Mouse (Mus musculus) testis, postnatal 14 days (tissue): ENCODE measurements around the gene Mafg.
"Not testable (repeated sequence)": the region's sequence is repeated elsewhere in the genome, so short reads cannot be mapped to it uniquely, and the experiment has no call there.

ENCODE experiments used
- DNase-seq: peaks from one replicate; pipeline ENCODE4 v3.0.0; 2021; ENCODE audit warnings: low spot score

Gene Mafg

DNA sequence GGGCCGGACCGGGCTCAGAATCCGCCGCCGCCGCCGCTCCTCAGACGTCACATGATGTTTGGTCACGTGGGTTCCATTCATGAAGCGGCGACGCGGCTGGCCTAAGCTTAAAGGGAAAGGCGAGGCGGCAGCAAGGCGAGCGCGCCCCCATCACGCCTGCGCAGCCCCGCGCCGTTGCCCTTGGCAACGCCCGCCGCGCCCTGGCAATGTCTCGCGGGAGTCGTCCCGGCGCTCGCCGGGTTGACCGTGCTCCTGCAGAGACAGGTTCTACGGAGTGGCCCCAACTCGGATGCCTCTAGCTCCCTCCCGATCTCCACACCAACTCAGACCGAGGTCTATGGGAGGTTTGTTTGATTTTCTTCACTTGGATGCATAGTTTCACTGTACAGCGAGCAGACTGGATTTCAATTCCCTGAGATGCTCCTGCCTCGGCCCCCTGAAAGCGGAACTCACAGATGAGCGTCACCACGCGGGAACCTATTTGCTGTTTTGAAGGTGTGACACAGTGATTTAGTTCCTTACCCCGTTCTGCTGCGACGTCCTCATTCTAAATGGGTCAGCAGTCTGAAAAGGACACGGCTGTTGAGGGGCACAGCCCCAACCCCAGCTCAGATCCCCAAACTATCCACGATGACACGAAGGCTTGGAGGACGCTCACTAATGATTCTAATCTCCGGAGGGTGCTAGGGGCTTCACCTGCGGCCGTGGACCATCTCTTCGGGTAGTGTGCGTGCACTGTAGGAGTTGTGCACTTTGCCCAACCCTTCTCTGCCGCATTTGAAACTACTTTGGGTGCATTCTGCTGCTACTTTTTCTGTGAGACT lies at the start of gene Mafg:
TSS of gene Mafg (minus strand) at position 81 of the 824 bp plus-strand sequence.
- peak; percentile 93 for DNase-seq

DNA sequence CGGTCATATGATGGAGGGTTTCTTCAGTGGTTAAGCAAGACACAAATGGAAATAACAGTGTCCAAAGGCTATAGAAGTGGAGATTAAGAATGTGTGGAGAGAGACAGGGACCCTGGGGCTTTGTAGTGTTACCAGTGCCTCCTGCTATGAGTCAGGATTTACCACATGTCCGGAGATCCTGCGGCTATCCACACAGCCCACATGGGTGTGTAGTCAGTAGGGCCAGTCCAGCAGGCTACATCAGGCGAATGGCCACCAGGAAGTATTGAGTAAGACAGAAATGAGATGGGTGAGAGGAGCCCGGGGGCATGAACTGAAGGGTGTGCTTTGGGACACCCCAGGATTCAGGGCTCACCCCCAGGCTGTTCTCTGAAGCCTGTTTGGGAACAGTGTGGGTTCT lies 49.3 kb upstream of the Mafg start:
- no peak for DNase-seq

DNA sequence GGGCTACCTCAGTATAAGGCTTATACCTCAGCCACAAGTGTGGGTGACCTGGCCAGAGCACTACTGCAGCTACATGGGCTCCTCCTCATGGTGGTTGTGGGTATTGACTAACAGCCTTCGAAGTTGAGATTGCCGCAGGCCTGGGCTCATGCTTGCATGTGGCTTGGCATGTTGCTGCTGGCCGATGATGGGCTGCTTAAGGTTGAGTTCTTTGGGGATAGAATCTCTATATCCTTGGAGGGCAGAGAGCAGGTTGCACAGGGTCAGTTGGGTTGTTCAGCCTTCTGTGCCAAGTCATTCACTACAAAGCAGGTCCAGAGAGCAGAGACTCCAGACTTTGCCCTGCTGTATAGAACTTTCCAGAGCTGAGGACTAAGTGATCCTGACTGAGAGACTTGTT lies 46.5 kb upstream of the Mafg start:
- DNase-seq: no peak

DNA sequence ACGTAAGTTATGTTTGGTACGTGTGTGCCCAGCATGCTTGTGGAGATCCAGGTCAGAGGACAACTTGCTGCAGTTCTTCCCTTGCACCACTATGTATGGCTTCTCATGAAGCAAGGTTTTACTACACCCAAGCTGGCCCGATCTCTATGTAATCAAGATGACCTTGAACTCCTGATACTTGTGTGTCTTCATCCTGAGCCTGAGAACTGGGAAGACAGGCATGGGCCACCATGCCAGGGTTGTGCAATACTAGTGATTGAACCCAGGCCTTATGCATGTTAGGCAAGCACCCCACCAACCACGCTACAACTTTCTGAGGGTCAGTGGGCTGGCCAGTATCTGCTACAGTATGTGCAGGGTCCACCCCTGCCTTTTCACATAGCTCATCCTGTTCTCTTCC lies 43.6 kb upstream of the Mafg start:
- no peak for DNase-seq

DNA sequence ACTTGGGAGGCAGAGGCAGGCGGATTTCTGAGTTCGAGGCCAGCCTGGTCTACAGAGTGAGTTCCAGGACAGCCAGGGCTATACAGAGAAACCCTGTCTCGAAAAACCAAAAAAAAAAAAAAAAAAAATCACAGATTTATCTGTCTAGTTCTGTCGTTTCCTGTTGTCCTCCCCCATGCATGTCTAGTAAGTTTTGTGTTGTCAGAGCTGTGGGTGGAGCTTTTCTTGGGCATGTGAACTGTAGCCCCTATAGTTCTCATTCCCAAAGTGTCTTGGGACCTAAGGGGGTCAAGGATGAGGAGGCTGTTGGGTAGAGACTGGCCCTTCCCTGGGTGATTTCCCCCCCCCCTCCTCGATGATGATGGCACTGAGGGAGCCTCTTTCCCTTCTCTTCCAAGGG lies 42.5 kb upstream of the Mafg start:
- not testable (repeated sequence) for DNase-seq

DNA sequence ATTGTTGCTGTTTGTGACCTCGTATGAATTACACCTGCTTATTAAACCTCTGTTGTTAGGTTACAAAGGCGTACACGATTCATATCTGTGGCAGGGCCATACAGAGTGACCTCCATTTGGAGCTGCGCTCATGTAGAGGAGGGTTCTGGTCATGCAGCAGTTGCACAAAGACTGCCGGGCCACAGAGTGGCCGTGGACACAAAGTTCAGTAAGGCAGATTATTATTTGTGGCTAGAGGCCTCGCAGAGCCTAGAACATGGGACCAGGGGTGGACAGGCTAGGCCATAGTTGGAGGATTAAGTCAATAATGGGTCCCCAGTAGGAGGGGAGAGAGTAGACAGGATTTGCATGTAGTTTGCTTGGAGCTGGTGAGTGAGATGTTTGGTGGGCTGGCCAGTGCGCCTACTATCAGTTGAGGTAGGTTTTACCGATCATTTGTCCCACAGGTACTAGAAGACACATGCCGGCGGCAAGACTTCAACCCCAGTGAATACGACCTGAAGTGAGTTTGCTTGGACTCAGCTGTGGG lies 40.3 kb upstream of the Mafg start:
- no peak for DNase-seq

DNA sequence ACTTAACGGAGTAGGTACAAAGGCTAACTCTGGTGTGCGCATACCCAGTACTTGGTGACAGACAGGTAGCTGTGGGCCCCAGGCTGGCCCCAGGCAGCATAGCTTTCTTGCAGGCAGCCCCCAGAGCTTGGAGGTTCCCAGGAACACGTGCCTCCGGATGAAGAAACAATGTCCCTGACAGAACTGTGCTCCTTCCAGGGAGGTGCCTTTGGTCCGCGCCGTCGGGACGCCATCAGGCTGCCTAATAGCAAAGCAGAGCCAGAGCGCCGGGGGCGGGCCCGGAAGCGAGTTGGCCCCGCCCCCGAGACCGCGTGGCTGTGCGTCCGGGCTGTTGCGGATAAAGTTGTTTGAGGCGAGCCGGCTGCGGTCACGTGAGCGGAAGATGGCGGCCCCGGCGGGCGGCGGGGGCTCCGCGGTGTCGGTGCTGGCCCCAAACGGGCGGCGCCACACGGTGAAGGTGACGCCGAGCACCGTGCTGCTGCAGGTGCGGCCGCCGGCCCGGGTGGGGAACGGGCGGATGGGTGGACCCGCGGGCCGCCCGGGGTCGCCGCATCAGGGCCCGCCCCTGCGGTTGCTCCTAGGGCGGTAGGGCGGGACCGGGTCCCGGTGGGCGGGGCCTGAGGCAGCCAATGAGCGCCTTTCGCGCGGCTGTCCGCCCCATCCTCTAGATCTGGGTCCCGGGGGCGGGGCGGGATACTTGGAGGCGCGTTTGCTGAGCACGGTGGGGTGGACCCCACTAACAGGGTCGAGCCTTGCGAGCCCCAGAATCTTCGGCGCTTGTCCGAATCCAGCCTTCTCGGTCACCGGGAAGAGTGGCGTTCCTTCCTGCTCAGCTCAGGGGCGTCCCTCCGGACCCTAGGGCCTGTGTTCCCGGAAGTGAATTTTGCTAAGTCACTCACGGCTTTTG lies 39.5 kb upstream of the Mafg start, which contains the start of gene Aspscr1:
TSS of gene Aspscr1 (plus strand) at position 287 of the 907 bp plus-strand sequence.
- peak; percentile 95 for DNase-seq

DNA sequence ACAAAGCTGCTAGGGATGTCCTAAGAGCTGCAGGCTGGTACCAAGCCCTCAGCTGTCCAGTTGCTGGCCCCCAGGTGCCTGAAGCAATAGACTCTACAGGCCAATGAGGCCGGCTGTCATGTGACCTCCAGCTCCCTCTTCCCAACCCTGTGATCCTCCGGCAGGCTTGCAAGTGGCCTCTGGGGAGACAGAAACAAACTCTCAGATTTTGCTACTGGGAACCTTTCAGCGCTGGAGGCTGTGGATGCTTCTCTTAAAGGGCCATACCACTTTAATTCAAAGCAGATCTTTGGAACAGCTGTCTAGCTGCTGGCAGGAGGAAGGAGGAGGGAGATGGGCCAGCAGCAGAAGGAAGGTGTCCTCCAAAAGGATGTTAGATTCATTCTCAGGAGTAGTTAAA lies 33.2 kb upstream of the Mafg start:
- DNase-seq: no peak

DNA sequence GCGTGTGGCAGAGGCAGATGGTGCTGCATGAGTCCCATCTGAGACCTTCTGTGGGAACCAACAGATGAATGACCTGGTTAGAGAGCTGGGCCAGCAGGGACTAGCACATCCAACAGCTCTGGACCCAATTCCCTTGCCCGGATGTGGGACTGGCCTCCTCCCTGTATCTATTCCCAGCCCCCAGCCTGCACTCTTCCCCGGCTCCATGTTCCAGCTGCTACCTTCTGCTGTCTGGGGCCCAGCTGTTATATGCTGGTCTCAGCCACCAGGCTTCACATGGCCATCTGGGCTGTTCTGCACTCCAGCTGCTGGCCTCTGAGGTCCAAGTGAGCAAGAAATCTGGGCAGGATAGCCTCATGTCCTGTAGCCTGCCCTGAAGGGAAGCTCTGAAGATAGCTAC lies 32.0 kb upstream of the Mafg start:
- no peak for DNase-seq

DNA sequence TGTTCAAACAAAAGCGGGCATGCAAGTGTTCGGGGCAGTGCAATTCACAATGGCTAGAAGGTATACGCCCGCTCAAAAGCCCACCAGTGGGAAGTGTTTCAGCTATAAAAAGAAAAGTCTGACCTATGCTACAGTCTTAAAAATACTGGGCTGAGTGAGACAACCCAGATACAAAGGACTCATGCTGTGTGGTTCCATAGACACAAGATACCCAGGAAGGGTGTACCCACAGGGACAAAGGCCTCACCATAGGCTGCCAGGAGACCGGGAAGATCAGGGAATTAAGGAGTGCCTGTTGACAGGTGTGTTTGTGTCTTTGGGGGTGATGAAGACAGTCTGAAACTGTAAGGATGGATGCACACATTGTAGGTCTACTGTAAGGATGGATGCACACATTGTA lies 30.3 kb upstream of the Mafg start:
- no peak for DNase-seq

DNA sequence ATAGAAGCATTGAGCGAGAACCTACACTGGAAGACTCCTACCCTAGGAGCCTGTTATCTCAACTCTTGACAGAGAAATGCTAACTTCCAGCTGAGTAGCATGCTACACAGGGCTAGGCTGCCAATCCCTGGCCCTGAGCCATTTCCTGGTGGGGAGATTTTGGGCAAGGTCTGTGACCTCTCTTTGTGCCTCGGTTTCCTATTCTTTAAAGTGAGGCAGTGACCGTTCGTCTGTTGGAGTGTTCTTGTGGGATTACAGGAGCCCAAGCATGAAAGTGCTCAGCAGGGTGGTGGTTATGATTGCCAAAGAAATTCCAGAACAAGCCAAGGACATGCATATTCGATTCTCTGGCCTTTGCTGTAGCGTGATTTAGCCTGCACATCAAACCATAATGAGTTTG lies 29.4 kb upstream of the Mafg start:
- DNase-seq: no peak

DNA sequence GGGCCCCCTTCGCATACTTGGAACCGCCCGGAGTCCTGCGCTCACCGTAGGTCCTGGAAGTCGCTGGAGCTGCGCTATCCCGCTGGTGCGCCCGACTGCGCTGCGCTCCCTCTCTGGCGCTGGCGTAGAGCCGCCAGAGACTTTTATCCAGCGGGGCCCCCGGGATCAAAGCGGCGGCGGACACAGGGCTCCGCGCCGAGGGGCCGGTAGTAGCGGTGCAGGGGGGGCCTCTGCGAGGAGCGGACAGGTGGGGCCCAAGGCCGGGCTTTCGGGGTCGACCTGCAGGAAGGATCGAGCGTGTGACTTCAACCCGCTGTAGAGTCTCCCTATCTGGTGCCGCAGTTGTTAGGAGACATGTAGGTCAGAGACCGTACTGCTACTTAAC lies 27.7 kb upstream of the Mafg start, which contains the start of gene Notum:
TSS of gene Notum (minus strand) at position 100 of the 385 bp plus-strand sequence.
- no peak for DNase-seq

DNA sequence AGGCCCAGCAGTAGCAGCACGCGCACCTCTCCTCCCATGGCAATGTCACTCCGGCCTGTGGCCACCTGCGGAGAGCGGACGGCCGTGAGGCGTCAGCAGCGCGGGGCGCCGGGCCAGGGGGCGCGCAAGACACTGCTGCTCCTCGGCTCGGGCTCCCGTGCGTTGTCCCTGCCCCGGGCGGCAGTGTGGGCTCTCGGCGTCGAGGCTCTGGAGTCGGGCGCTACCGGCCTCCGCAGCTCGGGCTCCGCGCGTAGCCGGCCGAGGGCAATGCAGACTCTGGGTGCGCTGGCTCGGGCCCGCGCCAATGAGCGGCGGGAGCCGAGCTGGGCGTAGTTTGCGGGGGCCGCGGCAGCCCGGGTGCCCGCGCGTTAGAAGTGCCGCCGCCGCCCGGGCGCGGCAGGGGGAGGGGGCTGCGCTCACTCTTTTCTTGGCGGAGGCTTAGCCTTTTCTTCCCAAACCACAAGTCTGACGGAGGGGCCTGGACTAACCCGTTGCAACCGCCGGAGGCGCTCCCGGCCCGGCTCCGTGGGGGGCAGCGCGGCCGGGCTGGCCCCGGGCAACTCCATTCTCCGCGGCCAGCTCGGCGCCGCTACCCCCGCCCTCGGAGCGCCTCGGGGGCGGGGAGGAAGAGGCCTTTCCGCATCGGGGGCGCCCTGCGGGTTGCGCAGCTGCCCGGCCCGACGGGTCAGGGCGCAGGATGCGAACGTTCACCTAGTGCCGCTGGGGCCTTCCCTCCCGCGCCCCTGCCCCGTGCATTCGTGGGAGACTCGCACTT lies 27.1 kb upstream of the Mafg start:
- no peak for DNase-seq

DNA sequence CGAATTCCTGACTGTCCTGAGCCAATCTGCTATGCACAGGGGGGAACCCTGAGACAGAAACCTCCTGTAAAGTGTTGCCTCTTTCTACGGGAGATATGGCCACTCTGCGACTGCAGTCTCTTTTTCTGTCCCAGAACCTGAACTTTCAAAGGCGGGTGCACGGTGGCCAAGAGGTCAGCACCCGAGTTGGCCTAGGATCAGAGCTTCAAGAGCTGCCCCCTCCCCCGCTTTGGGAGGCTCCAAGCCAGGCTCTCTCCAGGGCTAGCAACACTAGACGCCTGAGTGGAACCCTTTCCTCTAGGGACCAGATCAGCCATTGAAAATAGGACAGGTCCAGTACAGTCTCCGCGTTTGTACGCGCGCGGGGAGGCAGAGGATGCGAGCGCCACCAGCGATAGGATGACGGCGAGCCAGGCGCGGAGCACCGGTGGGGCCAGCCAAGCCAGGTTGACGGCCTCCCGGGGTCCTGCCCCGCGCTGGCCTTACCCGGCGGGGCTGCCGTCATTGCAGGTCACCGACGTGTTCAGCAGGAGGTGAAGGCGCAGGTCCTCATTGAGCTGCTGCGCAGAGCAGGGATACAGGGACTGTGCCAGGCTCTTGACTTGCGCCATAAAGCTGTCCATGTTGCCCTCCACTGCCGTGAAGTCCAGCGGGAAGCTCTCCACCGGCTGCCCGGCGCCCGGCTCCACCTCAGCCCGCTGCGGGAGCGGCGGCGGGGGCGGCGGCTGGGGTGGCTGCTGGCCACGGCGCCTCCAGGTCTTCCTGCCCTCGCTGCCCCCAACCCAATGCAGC lies 26.3 kb upstream of the Mafg start:
- no peak for DNase-seq

DNA sequence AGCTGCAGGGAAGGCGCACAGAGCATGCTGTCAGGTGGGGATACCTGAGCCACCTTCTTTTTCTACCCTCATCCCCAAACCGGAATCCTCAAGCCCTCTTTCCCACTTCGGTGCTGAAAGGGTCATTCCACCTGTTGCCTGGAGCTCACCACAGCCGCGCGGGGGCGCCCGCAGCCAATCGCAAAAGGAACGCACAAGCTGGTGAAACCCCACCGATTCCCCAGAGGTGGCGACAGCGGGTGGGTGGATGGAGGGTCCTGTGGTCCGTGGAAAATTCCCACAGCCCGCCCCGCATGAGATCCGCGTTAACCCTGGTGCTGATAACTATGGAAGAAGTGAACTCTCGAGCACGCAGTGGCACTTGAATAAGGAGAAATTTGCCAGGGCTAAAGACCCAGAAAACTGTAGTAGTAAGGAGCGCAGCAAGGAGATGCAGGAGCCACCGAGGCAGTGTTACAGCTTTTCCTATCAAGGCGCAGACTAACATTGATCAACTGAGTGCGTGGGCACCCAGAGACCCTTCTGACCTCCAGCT lies 25.5 kb upstream of the Mafg start:
- DNase-seq: peak; percentile 64

DNA sequence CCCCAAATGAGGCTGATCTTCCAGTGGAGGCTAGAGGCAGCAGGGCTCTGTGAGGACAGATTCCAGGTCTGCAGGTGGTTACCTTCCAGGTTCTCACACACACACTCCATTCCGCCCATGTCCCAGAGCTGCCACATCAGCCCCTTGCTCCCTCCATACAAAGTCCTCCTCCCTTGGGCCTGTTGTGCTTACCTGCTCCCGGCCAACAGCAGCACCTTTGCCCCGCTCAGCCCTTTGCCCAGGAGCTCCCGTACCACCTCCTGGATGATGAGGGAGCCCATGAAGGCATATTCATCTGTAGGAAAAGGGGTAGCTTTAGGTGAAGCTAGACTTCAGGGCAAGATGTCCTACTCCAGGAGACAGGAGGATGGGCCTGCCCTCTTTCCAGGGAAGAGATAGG lies 23.9 kb upstream of the Mafg start:
- no peak for DNase-seq

DNA sequence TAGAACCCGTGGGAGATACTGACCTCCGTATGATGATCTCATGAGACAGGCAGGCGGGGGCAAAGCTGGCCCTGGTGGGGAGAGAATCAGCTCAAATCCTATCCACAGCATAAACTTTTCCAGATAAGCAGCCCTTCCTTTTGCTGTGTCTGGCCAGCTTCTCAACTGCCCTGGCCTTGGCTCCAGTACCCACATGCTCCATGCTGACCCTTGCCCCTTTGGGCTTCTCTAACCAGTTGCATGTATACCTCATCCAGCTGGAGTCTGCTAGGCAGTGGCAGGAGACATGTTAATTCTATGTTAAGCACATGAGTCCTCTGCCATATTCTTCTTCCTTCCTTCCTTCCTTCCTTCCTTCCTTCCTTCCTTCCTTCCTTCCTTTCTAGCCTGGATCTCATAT lies 21.3 kb upstream of the Mafg start:
- DNase-seq: no peak

DNA sequence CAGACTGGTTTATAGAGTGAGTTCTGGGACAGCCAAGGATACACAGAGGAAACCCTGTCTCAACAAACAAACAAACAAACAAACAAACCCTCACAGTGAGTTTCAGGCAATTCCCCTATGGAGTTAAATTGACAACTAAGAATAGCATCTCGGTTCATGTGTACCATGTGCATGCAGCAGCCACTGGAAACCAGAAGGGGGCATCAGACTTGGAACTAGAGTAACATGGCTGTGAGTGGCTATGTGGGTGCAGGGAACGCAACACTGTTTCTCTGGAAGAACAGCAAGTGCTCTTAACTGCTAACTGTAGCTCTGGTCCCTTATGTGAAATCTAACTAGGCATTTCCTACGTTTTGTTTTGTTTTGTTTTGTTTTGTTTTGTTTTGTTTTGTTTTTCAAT lies 18.5 kb upstream of the Mafg start:
- peak; percentile 54 for DNase-seq

DNA sequence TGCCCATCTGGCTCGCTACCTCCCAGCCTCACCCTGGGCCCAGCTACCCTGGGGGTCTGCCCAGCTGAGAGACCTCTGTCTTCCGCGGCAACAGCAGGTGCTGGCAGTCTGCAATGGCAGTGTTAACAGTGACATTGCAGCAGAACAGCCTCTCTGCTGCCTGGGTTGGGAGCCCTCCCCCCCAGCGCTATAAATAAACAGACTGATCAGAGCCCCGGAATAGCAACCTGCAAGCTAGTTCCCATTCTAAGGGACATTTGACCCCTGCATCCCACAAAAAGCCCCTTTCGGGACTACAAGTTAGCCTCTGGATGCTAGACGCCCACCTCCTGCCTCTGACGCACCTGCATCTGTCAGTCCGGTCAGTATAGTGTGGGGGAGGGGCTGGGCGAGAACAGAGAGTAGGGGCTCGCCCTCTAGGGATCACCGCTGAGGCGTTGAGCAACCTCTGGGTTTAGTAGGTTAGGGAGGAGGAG lies 14.6 kb upstream of the Mafg start, which contains the start of gene Myadml2:
TSS of gene Myadml2 (minus strand) at position 158 of the 476 bp plus-strand sequence.
- DNase-seq: peak; percentile 84

DNA sequence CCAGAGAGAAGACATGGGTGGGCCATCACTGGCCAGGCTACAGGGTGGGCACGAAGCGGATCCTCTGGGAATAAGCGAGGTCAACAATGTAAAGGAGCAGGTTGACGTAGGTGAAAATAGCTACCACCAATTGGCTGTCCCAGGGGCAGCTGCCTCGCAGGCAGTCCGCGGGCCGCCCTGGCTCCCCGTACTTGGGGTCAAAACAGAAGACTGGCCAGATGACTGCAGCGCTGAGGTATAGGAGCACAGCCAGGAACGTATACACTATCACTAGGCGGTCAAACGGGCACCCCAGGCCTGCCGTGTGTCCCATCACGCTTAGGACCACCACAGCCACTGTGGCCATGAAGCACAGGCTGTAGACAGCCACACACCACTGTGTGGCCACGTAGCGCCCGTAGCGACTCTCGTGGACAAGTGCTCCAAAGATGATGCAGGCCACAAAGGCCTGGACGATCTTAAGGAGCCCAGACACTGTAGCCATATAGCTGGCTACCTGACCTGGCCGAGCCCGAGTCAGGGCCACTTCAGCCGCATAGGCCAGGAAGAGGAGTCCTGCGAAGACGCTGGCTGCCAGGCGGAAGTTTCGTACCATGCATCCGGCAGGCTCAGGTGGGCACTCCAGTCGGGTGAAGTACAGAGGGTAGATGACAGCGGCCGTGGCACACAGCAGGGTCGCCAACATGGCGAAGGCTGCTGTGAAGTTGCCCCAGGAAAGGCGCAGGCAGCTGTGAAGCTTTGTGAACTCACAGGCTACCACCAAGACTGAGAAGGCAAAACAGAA lies 13.8 kb upstream of the Mafg start:
- peak; percentile 7 for DNase-seq
